Mouse (Mus musculus) urinary bladder, postnatal 10 days (tissue): ENCODE data around the gene Enpp1.

Experiments used
- DNase-seq: peaks from one replicate; pipeline ENCODE4 v3.0.0; 2022; ENCODE audit warnings: low spot score

The Enpp1 gene

GRCm38 (mm10) chr10:24711480-24712366, at the start of gene Enpp1:
Enpp1 (minus strand) TSS chr10:24712159.
- DNase-seq = peak; percentile 13

DNA sequence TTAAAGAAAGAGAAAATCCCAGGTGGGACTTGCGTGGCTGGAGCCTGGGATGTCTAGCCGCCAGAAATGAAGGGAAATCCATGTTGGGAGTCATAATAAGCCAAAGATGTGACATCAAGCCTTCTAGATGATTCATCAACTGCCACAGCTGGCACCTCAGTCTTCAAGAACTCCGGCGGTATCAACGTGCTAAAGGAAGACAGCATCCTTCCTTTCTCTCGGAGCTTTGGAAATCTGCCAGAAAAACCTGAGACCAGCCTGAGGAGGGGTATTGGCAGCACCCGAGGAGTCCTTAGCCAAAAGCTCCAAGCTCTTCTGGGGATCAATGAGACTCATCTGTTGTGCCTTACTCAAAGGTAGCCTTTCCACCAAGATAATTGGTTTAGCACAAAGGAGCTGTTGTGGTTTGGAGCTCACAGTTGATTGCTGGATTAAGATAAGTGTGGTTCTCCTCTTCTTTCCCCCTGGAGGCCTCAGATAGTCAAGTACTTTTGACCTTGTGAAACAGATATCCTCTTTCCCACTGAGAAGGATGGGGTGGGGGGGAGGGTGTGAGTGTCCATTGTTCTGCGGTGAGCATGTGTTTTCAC, 46.5 kb upstream of the Enpp1 start:
- no peak for DNase-seq

DNA sequence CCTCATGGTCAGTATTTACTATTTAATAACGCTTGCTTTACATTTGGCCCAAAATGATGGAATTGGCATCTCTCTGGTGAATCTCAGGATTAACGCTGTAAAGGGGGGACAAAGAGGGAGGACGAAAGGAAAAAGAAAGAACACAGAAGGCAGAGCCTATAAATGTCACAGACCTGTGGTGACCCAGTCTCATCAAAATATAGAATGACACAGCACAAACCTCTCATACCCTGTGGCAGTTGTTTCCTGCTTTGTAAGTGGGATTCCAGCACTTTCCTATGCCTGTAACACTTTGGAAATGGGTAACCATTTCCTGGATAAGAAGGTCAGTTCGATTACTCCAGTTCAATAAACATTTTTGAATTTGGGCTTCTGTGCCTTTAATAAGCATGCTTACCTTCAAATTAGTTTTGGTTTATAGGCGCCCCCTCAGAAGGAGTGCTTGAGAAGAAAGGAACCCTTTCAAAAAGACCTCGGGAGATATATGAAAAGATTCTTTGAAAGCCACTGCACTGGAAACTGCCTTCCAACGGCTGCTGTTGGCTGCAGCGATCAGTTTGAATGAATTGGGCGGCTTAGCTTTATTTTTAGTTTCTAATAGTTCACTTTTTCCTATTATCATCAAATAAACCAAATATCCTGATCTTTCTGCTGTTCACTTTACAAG, 43.0 kb upstream of the Enpp1 start:
- no peak for DNase-seq

DNA sequence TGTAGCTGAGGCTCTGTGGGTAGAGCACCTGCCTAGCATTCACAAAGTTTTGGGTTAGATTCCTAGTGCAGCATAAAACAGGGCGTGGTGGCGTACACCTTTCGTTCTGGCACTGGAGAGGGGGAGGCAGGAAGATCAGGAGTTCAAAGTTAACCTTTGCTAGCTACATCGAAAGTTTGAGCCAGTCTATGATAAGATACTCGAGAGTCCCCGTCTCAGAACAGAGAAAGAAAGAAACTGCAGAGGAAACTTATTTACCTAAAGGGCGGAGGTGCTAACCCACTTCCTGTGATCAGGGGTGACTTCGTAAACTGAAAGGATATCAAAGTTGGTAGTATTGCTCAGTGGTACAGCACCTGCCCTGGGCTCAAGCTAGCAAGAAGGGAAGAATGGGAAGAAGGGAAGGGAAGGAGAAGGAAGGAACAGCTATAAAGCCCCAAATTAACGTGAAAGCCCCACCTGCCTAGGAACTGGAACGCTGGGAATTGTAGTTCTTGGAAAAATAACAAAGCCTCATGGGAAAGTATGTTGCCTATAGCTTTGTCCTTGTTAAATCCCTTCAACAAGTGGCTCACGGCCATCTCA, 42.4 kb upstream of the Enpp1 start:
- no peak for DNase-seq

DNA sequence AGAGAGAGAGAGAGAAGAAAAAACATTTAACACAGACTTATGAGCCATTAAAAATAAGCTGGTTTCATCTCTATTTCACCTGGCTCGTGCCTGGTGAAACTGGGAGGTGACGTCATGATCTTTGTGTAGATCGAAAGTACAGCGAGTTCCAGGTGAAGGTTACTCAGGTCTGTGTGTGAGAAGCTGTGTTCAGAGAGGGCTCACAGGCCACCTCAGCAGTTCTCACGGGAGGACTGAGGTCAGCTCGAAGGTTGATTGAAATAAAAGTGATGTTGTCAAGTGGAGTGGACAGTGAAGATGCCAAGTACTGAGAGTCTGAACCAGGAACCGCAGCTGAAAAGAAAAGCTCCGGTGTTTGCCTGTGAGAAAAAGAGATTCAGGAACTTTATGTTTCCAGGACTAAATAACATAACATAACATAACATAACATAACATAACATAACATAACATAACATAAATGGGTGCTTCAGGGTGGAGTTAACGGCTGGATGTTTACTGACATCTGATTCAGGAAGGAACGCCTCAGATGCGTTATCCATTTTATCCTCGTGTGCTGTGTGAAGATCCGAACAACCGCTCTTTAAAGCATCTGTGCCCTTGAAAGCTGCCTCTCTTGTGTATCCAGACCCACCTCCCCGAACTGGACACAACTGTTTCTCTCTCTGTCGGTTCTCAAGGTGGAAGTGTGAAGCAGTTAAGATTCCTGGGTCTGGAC, 41.7 kb upstream of the Enpp1 start:
- DNase-seq = no peak

GRCm38 (mm10) chr10:24742950-24743487, 31.1 kb upstream of the Enpp1 start:
- DNase-seq = no peak

DNA sequence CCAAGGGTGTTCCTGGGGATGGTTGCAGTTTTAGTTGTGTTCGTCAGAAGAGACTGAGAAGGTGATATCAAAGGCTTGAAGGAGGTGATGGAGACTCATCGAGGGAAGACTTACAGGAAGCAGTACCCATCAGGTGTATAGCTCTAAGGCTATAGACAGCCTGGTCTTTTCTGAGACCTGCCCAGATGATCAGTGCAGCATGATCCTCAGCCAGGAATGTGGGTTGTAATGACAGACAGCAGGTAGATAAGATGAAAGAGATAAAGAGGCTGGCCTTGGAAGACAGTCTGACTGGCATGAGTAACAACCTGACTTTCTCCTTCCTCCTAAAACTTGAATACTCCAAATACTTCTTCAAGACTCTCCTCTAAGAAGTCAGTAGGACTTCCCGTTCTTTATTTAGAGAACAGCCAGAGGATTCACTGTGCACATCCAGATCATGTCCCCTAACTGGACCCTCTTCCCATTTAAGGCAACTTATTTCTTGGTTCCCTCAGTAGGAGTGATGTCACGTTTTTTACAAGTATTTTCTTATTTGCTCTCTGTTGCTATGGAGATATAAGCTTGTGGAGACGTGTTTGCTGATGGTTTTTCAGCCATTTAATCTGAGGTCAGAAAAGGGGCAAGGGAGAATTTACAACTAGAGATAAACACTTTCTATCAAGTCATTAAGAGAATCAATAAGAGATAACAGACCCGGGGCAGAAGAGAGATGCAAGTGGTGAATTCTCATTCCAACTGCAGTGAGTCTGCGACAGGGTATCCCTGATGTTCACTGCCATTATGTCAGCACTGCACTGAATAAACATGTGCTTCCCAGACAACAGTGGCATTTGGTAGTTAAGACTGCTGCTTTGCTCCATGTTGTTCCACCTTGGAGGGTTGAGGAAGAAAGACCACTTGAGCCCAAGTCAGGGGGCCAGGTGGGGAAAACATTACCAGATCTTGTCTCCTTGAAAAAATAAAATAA, 29.6 kb upstream of the Enpp1 start:
- DNase-seq = no peak

DNA sequence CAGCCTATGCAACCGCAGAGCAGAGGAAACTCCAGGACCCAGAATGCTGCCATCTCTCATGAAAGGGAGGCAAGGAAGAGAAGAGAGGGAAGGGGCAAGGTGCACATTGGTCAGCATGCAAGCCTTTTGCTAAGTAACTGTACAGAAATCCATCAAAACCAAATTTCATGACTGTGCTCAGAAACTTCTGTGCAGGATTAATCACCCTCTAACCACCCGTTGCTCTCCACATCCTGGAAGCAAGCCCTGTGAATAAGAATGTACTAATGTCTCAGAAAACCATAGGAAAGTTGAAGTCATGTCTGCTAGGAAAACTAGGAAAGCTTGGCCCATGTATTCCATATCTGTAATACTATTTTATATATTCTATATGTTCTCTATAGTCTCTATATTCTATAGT, 27.2 kb upstream of the Enpp1 start:
- no peak for DNase-seq

DNA sequence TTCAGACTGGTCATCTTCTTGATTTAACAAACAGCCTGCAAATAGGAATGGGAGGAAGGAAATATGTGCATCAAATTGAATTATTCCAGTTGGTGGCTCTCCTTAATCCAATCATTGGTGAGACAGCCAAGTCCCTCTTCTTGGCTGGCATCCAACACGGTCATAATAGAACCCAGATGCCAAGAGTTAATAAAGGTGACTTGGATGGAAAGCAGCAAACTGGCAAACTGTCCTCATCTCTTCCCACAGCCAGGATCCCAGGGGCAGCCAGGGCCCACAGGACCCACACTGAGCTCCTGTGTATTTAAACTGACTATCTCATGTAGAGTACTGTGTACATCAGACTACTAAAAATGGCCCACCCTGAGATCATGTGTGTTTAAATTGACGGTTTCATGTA, 26.5 kb upstream of the Enpp1 start:
- no peak for DNase-seq

DNA sequence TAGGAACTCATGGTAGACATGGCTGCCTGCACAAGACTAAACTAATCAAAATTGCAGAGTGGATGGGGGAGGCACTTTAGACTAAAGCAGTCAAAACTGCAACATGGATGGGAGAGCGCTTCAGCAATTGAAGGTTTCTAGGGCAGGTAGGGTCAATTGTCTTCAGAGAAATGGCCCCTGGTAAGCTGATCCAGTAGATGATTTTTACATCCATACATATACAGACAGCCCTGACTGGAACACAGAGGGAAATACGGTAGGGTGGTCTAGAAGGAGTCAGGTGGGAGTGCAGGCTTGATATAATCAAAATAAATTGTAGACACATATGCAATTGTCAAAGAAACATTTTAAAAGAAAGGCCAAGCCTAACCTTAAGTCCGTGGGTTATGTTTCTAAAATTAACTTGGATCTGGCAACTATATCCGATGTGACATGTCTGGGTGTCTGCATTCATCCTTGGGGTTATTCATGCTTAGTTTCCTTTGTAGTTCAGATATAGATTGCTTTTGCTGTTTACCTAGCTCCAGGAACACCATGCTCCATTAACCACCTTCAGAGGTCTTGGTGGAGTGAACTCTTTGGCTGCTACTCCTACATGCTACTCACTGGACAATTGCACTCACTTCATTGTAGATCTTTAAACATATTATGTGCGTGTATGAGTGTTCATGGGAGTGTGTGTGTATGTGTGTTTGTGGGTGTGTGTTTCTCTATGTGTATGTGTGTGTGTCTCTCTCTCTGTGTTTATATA, 23.2 kb upstream of the Enpp1 start:
- no peak for DNase-seq

- DNase-seq = no peak
Observed at GRCm38 (mm10) chr10:24727478-24727877, 15.5 kb upstream of the Enpp1 start.

- DNase-seq = no peak
Observed at GRCm38 (mm10) chr10:24725197-24725596, 13.2 kb upstream of the Enpp1 start.

DNA sequence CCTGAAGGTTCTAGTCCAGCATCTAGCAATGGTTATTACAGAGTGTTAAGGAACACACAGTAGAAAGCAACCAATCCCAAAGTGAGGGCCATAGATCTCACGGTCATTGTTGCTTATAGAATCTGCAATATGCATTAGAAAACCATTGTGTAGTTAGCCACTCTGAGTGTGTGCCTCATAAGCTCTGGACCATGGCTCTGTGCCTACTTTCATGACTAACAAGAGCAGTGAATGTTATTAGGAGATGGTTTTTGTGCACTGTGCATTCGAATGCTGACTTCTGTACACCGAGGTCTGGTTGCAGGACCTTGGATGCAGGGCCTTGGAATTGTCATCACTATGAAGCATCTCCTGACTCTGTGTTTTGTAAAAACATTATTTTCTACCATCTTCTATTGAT, 9.9 kb upstream of the Enpp1 start:
- DNase-seq = no peak

DNA sequence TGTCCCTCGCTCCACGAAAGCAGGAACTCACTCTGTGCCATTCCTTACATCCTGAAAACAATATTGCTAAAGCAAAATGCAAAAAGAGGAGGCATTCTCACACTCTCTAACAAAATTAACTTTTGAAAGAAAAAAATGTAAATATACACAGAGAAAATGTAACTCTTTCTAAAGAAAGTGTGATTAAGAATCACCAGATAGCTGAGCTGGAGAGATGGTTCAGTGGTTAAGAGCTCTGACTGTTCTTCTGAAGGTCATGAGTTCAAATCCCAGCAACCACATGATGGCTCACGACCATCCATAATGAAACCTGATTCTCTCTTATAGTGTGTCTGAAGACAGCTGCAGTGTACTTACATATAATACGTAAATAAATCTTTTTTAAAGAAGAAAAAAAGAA, 7.4 kb upstream of the Enpp1 start:
- no peak for DNase-seq

DNA sequence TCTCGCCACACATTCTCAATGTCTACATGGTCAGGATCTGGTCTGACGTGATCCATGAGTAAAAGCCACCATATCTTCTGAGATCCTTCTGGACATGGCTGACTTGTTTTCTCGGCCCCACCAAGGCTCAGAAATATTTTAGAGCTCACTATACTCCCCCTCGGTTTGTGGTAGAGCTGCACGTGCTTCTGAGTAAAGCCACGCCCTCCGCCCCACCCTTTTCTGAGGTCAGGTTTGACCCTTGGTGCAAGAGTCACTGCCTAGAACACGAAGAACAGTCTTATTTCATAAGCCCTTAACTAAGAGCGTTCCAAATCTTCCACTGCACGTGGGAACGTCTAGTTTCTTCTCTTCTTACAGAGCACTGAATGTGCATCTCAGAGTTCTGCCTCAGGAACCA, 6.8 kb upstream of the Enpp1 start:
- DNase-seq = no peak

DNA sequence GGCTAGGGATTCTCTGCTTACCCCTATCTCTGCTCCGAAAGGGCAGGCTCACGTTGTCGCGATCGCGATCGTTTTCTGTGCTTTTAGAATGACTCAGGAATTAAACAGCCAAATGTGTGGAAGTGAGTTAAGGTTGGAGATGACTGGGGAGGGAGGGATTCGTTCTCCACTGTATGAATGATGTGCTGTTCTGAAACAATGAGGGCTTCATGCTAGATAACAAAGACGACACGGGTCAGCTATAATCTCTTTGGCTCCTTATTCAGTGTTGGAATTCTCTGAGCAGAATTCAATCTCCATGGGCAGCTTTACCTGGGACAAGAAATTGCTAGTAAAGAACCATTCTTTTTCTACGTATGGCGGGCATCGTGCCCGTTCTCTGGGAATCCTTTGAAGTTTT, 6.1 kb upstream of the Enpp1 start:
- no peak for DNase-seq

GRCm38 (mm10) chr10:24716232-24716631, 4.3 kb upstream of the Enpp1 start:
- DNase-seq = no peak

- DNase-seq = no peak
Observed at GRCm38 (mm10) chr10:24712901-24713300, 942 bp upstream of the Enpp1 start.

- DNase-seq = no peak
Observed at GRCm38 (mm10) chr10:24712367-24712761, 405 bp upstream of the Enpp1 start.

GRCm38 (mm10) chr10:24711071-24711470, 888 bp downstream of the Enpp1 start:
- DNase-seq = no peak
